Mouse (Mus musculus): ENCODE results near the gene Olfml2b.

The Olfml2b gene

DNA sequence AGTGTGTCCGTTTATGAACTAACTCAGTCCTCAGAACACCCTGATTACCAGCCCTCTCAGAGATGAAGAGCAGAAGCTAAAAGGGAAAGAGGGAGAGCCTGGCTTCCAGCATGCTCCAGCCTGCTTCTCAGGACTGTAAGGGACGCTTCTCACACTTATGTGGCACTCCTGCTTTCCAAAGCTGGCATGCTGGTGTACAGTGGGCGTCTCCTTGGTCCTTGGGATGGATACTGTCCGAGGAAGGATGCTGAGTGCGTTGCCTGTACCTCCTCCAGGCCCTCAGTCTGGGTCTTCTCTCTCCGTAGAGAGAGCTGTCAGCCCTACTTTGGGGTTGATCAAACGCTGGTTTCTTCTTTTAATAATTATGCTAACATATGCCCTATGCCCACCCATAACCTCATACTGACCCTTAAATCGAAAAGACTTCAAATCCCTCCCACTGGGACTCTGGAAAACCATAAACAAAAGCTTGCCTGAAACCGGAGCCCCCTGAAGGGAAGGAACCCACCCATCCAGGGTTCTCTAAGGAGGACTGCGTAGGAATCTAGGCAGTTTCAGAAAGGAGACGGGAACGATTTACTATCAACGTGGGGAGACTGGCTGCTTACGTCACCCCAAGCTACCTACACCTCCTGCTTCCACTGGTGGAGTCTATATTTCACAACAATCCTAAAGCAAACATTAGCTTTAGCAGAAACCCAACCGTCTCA lies 1.7 kb downstream of the Olfml2b start:
- no peak for DNase-seq (ENCODE audit: extremely low read depth, low read depth, low spot score)

DNA sequence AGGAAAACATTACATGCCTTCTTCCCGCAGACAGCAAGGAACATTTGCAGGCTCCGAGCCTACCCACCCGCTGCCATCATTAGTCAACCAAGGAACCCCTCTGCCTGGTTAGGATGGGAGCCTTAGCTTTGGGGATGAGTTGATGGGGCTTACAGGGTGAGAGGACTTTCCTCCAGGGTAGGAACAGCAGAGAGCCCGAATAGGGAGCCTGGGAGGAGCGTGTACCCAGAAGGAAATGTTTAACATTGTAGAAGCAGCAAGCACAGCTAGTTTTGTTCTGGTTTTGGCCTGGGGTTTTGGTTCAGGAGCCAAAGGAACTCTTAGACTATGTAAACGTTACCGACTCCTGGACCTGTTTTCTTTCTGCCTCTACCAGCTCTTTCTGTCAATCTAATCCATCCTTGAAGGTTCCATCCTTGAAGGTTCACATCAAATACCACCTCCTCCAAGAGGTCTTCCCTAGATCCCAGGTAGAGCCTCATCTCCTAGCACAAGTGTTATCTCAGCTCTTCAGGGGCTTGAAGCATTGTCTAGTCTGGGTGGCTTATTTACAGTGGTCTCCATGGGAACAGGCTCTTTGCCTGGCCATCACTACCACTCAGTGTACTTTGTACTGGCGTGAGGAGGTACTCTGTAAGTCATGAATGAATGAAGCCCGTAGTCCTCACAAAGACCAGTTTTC lies 2.4 kb downstream of the Olfml2b start:
- no peak for DNase-seq (ENCODE audit: extremely low read depth, low read depth, low spot score)

DNA sequence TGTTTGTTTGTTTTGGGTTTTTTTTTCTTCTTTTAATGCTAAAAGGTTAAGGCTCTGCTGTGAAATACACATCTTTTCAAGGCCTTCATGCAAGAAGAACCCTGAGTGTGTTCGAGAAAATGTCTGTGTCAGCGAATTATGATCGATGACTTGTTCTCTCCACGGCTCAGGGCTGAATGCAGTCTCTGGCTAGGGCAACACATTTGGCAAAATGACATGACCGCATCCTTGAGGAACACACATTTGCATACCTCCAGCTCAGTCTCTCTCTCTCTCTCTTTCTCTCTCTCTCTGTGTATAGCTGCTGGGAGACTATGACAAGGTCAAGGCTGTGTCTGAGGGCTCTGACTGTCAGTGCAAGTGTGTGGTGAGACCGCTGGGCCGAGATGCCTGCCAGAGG lies 3.0 kb downstream of the Olfml2b start:
- DNase-seq (ENCODE audit: extremely low read depth, low read depth, low spot score), result no peak

DNA sequence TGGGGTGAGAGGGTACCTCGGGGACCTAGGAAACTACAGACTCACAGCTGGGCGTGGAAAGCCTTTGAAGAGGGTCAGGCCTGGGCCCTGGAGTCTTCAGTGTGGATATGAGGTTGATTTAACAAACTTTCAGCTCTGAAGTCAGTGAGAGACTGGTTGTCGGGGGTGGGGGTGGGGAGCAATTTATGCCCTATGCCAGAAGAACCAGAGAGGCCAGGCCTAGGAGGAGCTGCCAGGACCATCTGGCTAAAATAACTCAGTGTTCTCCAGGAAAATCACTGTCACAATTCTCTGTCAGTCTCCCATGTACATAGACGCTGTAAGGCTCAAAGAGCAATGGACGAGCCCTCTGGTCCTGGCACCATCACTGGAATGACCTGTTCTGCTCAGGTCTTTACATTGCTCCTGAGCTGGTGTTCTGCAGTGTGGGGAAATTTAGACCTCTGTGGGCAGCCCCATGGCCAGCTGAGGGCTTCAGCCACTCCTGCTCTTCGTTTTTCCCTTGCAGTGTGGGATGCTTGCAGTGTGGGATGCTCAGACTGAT lies 3.7 kb downstream of the Olfml2b start:
- DNase-seq (ENCODE audit: extremely low read depth, low read depth, low spot score), result peak; percentile 63

GRCm38 (mm10) chr1:170651046-170651723 lies 6.9 kb downstream of the Olfml2b start:
- DNase-seq (ENCODE audit: extremely low read depth, low read depth, low spot score), result no peak

- DNase-seq (ENCODE audit: extremely low read depth, low read depth, low spot score), result no peak
Observed at GRCm38 (mm10) chr1:170651989-170652740, 7.8 kb downstream of the Olfml2b start.

- DNase-seq (ENCODE audit: extremely low read depth, low read depth, low spot score), result no peak
Observed at GRCm38 (mm10) chr1:170655280-170655917, 11.1 kb downstream of the Olfml2b start.

DNA sequence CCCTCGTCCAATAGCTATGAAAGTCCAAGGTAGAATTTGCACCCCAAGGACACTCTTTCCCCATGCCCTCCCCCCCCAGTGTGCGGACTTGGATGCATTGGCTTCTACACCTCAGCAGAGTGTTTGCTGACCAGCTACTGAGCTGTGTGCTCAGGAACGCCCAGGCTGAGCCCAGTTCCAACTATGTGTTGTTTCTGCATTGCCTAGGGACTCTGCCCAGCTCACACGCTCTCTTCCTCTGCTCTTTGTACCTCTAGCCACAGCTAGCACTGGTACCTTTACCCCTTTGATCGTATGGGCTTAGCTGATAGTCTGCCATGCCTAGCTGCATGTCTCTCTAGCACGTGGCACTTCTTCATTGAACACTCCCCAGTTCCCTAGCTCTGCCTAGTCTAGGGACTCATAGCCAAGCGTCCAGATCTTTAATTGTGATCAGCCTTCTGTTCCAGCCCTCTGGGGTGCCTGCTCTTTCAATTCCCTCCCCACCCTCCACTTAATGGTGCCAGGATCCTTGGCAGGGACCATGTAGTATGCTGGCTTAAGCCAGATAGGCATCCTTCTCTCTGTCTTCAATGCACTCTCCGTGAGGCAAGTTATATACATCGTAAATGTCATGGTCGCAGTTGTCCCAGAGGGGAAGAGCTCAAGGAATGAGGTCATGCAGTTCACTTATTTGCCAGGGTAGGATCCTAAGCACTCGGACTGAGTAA lies 12.3 kb downstream of the Olfml2b start:
- DNase-seq (ENCODE audit: extremely low read depth, low read depth, low spot score), result no peak

- no peak for DNase-seq (ENCODE audit: extremely low read depth, low read depth, low spot score)
Observed at GRCm38 (mm10) chr1:170657228-170657521, 12.8 kb downstream of the Olfml2b start.

GRCm38 (mm10) chr1:170657643-170658314 lies 13.4 kb downstream of the Olfml2b start:
- no peak for DNase-seq (ENCODE audit: extremely low read depth, low read depth, low spot score)

- DNase-seq (ENCODE audit: extremely low read depth, low read depth, low spot score), result no peak
Observed at GRCm38 (mm10) chr1:170659260-170659659, 14.9 kb downstream of the Olfml2b start.

DNA sequence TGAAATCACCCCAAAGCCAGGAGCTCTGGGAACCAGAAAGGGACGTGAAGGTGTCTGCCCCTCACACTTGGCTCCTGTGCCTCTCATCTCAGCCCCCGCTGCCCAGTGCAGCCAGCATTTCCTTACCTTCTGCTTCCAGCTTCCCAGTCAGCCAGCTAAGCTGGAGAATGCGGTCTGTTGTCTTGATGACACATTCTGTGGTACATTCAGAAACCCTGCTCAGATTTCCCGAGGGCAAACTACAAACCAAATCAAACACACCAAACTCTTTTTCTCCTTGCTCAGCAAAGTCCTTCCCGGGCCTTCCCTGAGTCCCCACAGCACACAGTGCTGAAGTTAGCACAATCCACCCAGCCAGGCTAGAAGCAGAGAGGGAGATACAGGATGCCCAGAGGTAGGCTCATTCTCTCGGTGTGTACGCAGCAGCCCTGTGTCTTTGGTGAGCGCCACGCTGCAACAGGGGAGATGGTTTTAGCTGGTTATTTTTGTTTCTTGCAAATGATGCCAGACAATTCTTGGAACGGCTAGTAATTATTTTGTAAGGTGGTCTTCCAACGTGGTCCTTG lies 20.4 kb downstream of the Olfml2b start:
- DNase-seq (ENCODE audit: extremely low read depth, low read depth, low spot score), result no peak

- DNase-seq (ENCODE audit: extremely low read depth, low read depth, low spot score), result peak; percentile 55
Observed at GRCm38 (mm10) chr1:170665200-170665599, 20.9 kb downstream of the Olfml2b start.

- no peak for DNase-seq (ENCODE audit: extremely low read depth, low read depth, low spot score)
Observed at GRCm38 (mm10) chr1:170674184-170674775, 29.9 kb downstream of the Olfml2b start.

- no peak for DNase-seq (ENCODE audit: extremely low read depth, low read depth, low spot score)
Observed at GRCm38 (mm10) chr1:170677681-170678080, 33.3 kb downstream of the Olfml2b start.

DNA sequence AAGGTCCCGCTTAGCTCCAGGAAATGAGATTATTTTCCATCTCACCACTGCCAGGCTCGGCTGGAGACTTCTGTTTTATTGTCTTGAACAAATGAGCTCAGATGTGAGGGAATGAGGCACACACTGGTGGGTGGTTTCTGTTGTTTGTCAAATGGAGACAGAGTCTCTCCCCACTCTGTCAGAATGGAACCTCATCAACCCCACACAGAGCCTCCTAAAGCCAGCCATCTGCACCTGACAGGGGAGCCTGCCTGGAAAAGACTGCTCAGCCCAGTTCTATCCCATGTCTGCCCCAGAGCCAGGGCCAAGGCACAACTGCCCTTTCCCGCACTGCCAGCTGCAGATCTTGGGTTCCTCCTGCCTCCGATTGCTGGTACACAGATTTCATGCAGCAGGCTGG lies 34.5 kb downstream of the Olfml2b start:
- DNase-seq (ENCODE audit: extremely low read depth, low read depth, low spot score), result no peak

DNA sequence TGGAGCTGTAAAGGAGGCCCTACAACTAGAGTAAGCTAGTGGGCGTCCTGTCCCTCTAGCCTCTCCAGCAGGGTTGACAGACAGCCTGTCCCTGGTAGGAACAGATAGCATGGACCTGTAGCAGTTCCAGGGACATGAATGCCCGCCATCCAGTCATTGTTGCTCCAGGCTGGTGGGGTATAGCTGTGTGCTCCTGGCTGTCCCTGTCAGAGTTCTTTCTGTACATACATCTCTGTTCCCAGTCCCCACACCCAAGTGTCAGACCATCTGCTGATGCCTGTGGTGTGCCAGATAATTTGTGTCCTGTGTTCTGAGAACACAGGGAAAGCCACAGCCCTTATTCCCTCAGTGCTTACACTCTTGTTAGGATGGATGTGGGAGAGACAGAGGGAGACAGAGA lies 35.3 kb downstream of the Olfml2b start:
- no peak for DNase-seq (ENCODE audit: extremely low read depth, low read depth, low spot score)

- no peak for DNase-seq (ENCODE audit: extremely low read depth, low read depth, low spot score)
Observed at GRCm38 (mm10) chr1:170683863-170684262, 39.5 kb downstream of the Olfml2b start.

GRCm38 (mm10) chr1:170689773-170690172 lies 45.4 kb downstream of the Olfml2b start:
- no peak for DNase-seq (ENCODE audit: extremely low read depth, low read depth, low spot score)
